Mouse (Mus musculus) forebrain, embryonic 11.5 days (tissue): ENCODE measurements around the gene Rpl9-ps6. TPM values are rescaled to one million over a fixed set of nuclear protein-coding genes. Genes with fewer than 3 reads are reported as not detected.

Experiments
- ATAC-seq: fragments of 200-750 bp; cut with Nextera tagmentation; replicated peaks from 2 replicates; pipeline ENCODE4 v1.8.0; 2017; ENCODE audit warnings: moderate TSS enrichment; ENCODE audit not compliant: low FRiP score
- DNase-seq: peaks from one replicate; pipeline ENCODE4 v3.0.0-alpha.2; 2017; ENCODE audit warnings: low spot score
- H3K27ac ChIP-seq: fragments of 300-500 bp; sonication (generic); 2 replicates; pipeline ENCODE4 v1.5.1; 2014; ENCODE audit warnings: low read depth, low read length
- H3K27me3 ChIP-seq: fragments of 300-500 bp; sonication (generic); 2 replicates; pipeline ENCODE4 v1.6.1; 2014; ENCODE audit warnings: mild to moderate bottlenecking, low read length, mixed read lengths; ENCODE audit not compliant: control insufficient read depth, insufficient read depth
- H3K36me3 ChIP-seq: fragments of 300-500 bp; sonication (generic); 2 replicates; pipeline ENCODE4 v1.6.1; 2014; ENCODE audit warnings: mild to moderate bottlenecking, low read length, moderate library complexity, mixed read lengths; ENCODE audit not compliant: control insufficient read depth, insufficient read depth
- H3K4me1 ChIP-seq: fragments of 300-500 bp; sonication (generic); replicated peaks from 2 replicates; pipeline ENCODE4 v1.6.1; 2014; ENCODE audit warnings: low read length, mixed read lengths; ENCODE audit not compliant: control insufficient read depth, insufficient read depth
- H3K4me2 ChIP-seq: fragments of 300-500 bp; sonication (generic); 2 replicates; pipeline ENCODE4 v1.6.1; 2014; ENCODE audit warnings: low read depth, mild to moderate bottlenecking, low read length, moderate library complexity, mixed read lengths; ENCODE audit not compliant: severe bottlenecking
- H3K4me3 ChIP-seq: fragments of 300-500 bp; sonication (generic); 2 replicates; pipeline ENCODE4 v1.5.1; 2014; ENCODE audit warnings: low read depth, low read length
- H3K9ac ChIP-seq: fragments of 300-500 bp; sonication (generic); 2 replicates; pipeline ENCODE4 v1.6.1; 2014; ENCODE audit warnings: low read length
- H3K9me3 ChIP-seq: fragments of 300-500 bp; sonication (generic); 2 replicates; pipeline ENCODE4 v1.6.1; 2016; ENCODE audit warnings: low read length, mixed read lengths; ENCODE audit not compliant: control insufficient read depth
- WGBS: fragments of 180-500 bp; shearing (Covaris S2); extraction: QIAGEN DNeasy Blood & Tissue Kit; methylation state at CpG from one replicate; pipeline ENCODE4 v1.1.7; 2014; 5-methylcytosine and 5-hydroxymethylcytosine counted together
- polyA plus RNA-seq: library from polyadenylated mRNA; unstranded; fragments of >200 nt; fragmentation: Nextera tagmentation; extraction: Ambion mirVana; gene quantifications from 2 replicates; pipeline ENCODE4 v1.2.1, GENCODE M21; 2014

The Rpl9-ps6 gene
- polyA plus RNA-seq, 1 experiment from 2014 or later = 82.9 TPM

DNA sequence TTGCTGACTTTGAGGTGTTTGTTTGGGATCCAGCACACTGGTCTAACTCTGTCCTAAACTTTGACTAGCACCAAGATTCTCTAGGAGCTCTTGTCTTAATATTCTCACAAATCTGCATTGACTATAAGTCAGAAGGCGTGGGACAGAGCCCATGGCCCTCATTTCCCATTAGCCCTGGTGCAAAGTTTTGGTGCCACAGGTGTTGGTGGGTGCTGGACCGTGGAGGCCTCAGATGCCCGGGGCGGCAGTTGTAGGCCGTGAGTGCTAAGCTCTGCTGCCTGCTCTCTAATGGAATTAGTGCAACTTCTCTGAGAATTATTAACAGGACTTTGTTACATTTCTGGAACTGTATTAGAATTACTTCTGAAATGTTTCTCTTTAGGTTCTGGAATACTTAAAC is 31.6 kb upstream of the Rpl9-ps6 start:
- Histone ChIP-seq H3K9ac (no peak overlapping the region), H3K27me3 (no peaks in the 10 kb centered on the region), H3K36me3 (no peaks in the 10 kb centered on the region), H3K4me3 (no peak overlapping the region), H3K4me2 (no peak overlapping the region), H3K27ac (no peak overlapping the region), H3K9me3 (no peaks in the 10 kb centered on the region), H3K4me1 (no peaks in the 10 kb centered on the region)
- ATAC-seq = no peak
- no peak for DNase-seq
- 96% methylated on average over 5 of the region's 5 CpGs for WGBS

DNA sequence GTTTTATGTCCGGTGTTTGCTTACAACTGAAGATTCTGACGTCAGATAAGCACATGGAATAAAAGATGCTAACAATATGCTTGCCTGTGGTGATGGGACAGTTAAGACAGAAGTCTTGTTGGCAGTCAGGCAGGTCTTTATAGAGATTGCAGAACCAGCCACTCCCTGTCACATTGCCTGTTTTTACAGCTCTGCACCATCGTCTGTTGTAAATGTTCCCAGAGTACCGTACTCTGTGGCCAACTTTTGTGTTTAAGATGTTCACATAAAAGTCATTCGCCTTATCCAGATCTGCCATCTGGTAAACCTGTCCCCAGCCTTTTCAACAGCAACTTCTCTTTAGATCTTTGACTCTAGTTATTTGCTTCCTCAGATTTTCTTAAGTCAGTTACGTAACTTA is 31.0 kb upstream of the Rpl9-ps6 start:
- Histone ChIP-seq H3K4me2 (no peak overlapping the region), H3K9me3 (no peaks in the 10 kb centered on the region), H3K36me3 (no peaks in the 10 kb centered on the region), H3K27ac (no peak overlapping the region), H3K9ac (no peak overlapping the region), H3K4me1 (no peaks in the 10 kb centered on the region), H3K27me3 (no peaks in the 10 kb centered on the region), H3K4me3 (no peak overlapping the region)
- WGBS = 93% methylated on average over 6 of the region's 6 CpGs
- ATAC-seq (no peak), DNase-seq (no peak)

DNA sequence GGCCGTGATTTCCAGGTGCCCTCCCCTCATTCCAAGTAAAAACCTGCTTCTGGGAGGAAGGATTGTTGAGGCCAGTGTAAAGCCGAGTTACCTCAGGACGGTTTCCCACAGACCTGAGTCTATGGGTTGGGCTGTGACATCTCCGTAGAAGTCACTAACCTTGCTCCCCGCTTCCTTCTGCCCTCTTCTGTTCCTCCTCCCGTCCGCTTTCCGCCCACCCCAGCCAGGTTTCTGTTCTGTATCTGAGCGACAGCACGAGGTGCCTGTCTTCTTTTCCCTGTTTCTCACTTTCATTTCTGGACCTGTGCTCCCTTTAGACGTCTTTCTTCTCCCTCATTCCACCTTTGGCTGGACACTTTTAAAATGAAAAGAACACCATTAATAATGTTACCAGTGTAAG is 28.7 kb upstream of the Rpl9-ps6 start:
- no peak overlapping the region for H3K4me3 ChIP-seq
- H3K4me2 ChIP-seq = no peak overlapping the region
- ATAC-seq (no peak), DNase-seq (no peak)
- 87% methylated on average over 11 of the region's 11 CpGs for WGBS
- no peaks in the 10 kb centered on the region for H3K4me1 ChIP-seq
- no peak overlapping the region for H3K9ac ChIP-seq
- H3K36me3 ChIP-seq = no peaks in the 10 kb centered on the region; the same call in 1 of the 2 replicates
- no peaks in the 10 kb centered on the region for H3K27me3 ChIP-seq
- H3K27ac ChIP-seq = no peak overlapping the region
- H3K9me3 ChIP-seq = no peaks in the 10 kb centered on the region

- Histone ChIP-seq H3K9me3 (no peaks in the 10 kb centered on the region), H3K36me3 (no peaks in the 10 kb centered on the region; the same call in 1 of the 2 replicates), H3K4me2 (no peak overlapping the region), H3K27ac (no peak overlapping the region), H3K4me3 (no peak overlapping the region), H3K9ac (no peak overlapping the region), H3K27me3 (no peaks in the 10 kb centered on the region), H3K4me1 (no peaks in the 10 kb centered on the region)
- DNase-seq (no peak), ATAC-seq (no peak)
- 93% methylated on average over 13 of the region's 13 CpGs for WGBS
Measured at GRCm38 (mm10) chr19:32494611-32495010, 28.2 kb upstream of the Rpl9-ps6 start.

GRCm38 (mm10) chr19:32493471-32493870 is 27.1 kb upstream of the Rpl9-ps6 start:
- Histone ChIP-seq H3K9me3 (no peaks in the 10 kb centered on the region), H3K9ac (no peak overlapping the region), H3K4me3 (no peak overlapping the region), H3K36me3 (no peaks in the 10 kb centered on the region; the same call in 1 of the 2 replicates), H3K4me2 (no peak overlapping the region), H3K27ac (no peak overlapping the region), H3K4me1 (no peaks in the 10 kb centered on the region), H3K27me3 (no peaks in the 10 kb centered on the region)
- DNase-seq (no peak), ATAC-seq (no peak)
- WGBS = 87% methylated on average over 8 of the region's 8 CpGs

- DNase-seq (no peak), ATAC-seq (no peak)
- Histone ChIP-seq H3K27me3 (no peaks in the 10 kb centered on the region), H3K4me3 (no peak overlapping the region), H3K27ac (no peak overlapping the region), H3K36me3 (no peaks in the 10 kb centered on the region; the same call in 1 of the 2 replicates), H3K4me2 (no peak overlapping the region), H3K9me3 (no peaks in the 10 kb centered on the region), H3K4me1 (no peaks in the 10 kb centered on the region), H3K9ac (no peak overlapping the region)
- WGBS = 94% methylated on average over 5 of the region's 5 CpGs
Measured at GRCm38 (mm10) chr19:32492981-32493380, 26.6 kb upstream of the Rpl9-ps6 start.

DNA sequence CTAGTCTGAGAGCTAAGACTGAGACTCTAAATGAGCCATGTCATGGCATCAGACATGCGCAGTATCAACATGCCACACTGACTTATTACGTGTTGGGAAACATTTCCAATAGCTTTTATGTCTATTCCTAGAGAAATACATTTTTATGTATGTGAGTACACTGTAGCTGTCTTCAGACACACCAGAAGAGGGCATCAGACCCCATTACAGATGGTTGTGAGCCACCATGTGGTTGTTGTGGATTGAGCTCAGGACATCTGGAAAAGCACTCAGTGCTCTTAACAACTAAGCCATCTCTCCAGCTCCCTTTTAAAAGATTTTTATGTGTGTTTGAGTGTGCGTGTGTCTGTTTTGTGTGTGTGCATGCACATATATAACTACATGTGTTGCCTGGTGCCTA is 26.0 kb upstream of the Rpl9-ps6 start:
- no peak overlapping the region for H3K27ac ChIP-seq
- no peaks in the 10 kb centered on the region; the same call in 1 of the 2 replicates for H3K36me3 ChIP-seq
- no peaks in the 10 kb centered on the region for H3K27me3 ChIP-seq
- H3K4me1 ChIP-seq = no peaks in the 10 kb centered on the region
- H3K4me2 ChIP-seq = no peak overlapping the region
- no peak overlapping the region for H3K9ac ChIP-seq
- no peak for DNase-seq
- no peak overlapping the region for H3K4me3 ChIP-seq
- WGBS = 97% methylated on average over 3 of the region's 3 CpGs
- H3K9me3 ChIP-seq = no peaks in the 10 kb centered on the region
- no peak for ATAC-seq

- Histone ChIP-seq H3K27ac (no peak overlapping the region), H3K36me3 (no peaks in the 10 kb centered on the region; the same call in 1 of the 2 replicates), H3K4me2 (no peak overlapping the region), H3K9me3 (no peaks in the 10 kb centered on the region), H3K9ac (no peak overlapping the region), H3K27me3 (no peaks in the 10 kb centered on the region), H3K4me3 (no peak overlapping the region), H3K4me1 (no peaks in the 10 kb centered on the region; the same call in 1 of the 2 replicates)
- DNase-seq (no peak), ATAC-seq (no peak)
- WGBS = 88% methylated on average over 2 of the region's 2 CpGs
Measured at GRCm38 (mm10) chr19:32490976-32491375, 24.6 kb upstream of the Rpl9-ps6 start.

GRCm38 (mm10) chr19:32489166-32489895 is 23.0 kb upstream of the Rpl9-ps6 start:
- no peaks in the 10 kb centered on the region; the same call in 1 of the 2 replicates for H3K4me1 ChIP-seq
- DNase-seq (no peak), ATAC-seq (no peak)
- H3K27ac ChIP-seq = no peak overlapping the region
- H3K36me3 ChIP-seq = no peaks in the 10 kb centered on the region; the same call in 1 of the 2 replicates
- no peak overlapping the region for H3K4me2 ChIP-seq
- WGBS = 88% methylated on average over 12 of the region's 12 CpGs
- H3K9me3 ChIP-seq = no peaks in the 10 kb centered on the region
- H3K27me3 ChIP-seq = no peaks in the 10 kb centered on the region
- no peak overlapping the region for H3K9ac ChIP-seq
- H3K4me3 ChIP-seq = no peak overlapping the region
